Mouse (Mus musculus) midbrain, embryonic 15.5 days (tissue): ENCODE measurements around the gene Sf3a2. TPM values are rescaled to one million over a fixed set of nuclear protein-coding genes. Genes with fewer than 3 reads are reported as not detected.

Experiments
- ATAC-seq: fragments of 200-750 bp; cut with Nextera tagmentation; replicated peaks from 2 replicates; pipeline ENCODE4 v1.8.0; 2017; ENCODE audit warnings: moderate TSS enrichment
- H3K27ac ChIP-seq: fragments of 300-500 bp; sonication (generic); 2 replicates; pipeline ENCODE4 v1.5.1; 2015; ENCODE audit warnings: mild to moderate bottlenecking, inconsistent platforms
- H3K27me3 ChIP-seq: fragments of 300-500 bp; sonication (generic); replicated peaks from 2 replicates; pipeline ENCODE4 v1.6.1; 2015; ENCODE audit warnings: inconsistent platforms
- H3K36me3 ChIP-seq: fragments of 300-500 bp; sonication (generic); replicated peaks from 2 replicates; pipeline ENCODE4 v1.6.1; 2015; ENCODE audit warnings: inconsistent platforms
- H3K4me1 ChIP-seq: fragments of 300-500 bp; sonication (generic); 2 replicates; pipeline ENCODE4 v1.6.1; 2015; ENCODE audit warnings: inconsistent platforms
- H3K4me2 ChIP-seq: fragments of 300-500 bp; sonication (generic); 2 replicates; pipeline ENCODE4 v1.6.1; 2015; ENCODE audit warnings: inconsistent platforms, mild to moderate bottlenecking, moderate library complexity
- H3K4me3 ChIP-seq: fragments of 300-500 bp; sonication (generic); 2 replicates; pipeline ENCODE4 v1.5.1; 2015; ENCODE audit warnings: mild to moderate bottlenecking, inconsistent platforms
- H3K9ac ChIP-seq: fragments of 300-500 bp; sonication (generic); 2 replicates; pipeline ENCODE4 v1.6.1; 2015; ENCODE audit warnings: mild to moderate bottlenecking, inconsistent platforms
- H3K9me3 ChIP-seq: fragments of 300-500 bp; sonication (generic); 2 replicates; pipeline ENCODE4 v1.6.1; 2016; ENCODE audit warnings: inconsistent platforms
- WGBS: fragments of 180-500 bp; shearing (Covaris S2); methylation state at CpG from one replicate; pipeline ENCODE4 v1.1.7; 2015; ENCODE audit warnings: mixed read lengths; 5-methylcytosine and 5-hydroxymethylcytosine counted together
- microRNA counts: library from miRNA; unstranded; fragments of <30 nt; microRNA quantifications from one replicate; lab custom pipeline; 2016
- microRNA-seq: library from miRNA; unstranded; fragments of <30 nt; microRNA quantifications from one replicate; pipeline ENCODE4, GENCODE M21; 2016
- polyA plus RNA-seq: library from polyadenylated mRNA; unstranded; fragments of >200 nt; fragmentation: Nextera tagmentation; extraction: Ambion mirVana; gene quantifications from 2 replicates; pipeline ENCODE4 v1.2.1, GENCODE M21; 2015

Sf3a2 gene
- polyA plus RNA-seq, 1 experiment from 2014 or later: 62.6 TPM

DNA sequence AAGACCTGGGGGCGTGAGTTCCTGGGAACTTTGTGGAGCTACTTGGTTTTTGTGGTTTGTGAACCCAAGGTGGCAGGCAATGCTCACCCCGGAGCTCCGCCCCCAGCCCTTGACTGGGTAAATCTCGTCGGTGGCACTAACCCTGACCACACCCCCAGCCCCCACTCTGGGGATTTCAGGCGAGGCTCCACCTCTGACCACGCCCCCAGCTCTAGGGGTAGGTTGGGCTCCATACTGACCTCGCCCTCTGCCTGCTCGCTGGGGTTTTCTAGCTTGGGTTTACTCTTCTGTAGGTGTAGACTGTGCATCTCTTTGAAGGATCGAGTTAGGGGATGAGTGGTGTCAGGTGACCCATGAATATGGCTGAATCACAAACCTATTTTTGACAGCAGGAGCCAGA, 50.6 kb downstream of the Sf3a2 start:
- H3K4me1 ChIP-seq: peaks cover 10% of the 10 kb centered on the region
- no peak for ATAC-seq
- peaks cover 17% of the 10 kb centered on the region for H3K27me3 ChIP-seq
- no peak overlapping the region for H3K4me2 ChIP-seq
- H3K9ac ChIP-seq: no peak overlapping the region
- no peak overlapping the region for H3K27ac ChIP-seq
- H3K4me3 ChIP-seq: no peak overlapping the region
- peaks cover 12% of the 10 kb centered on the region for H3K36me3 ChIP-seq
- H3K9me3 ChIP-seq: no peaks in the 10 kb centered on the region
- 12% methylated on average over 10 of the region's 10 CpGs for WGBS

MicroRNA genes within 50 kb of the gene (microRNA counts, 519-probe panel; counts per million panel counts)
- microRNA mmu-miR-1982 (lab: Ali Mortazavi, UCI): not detected

Small RNA genes lying within 50 kb of the gene (microRNA-seq; reads per million reads assigned to microRNA genes)
- gene Mir1982: 2.8 reads per million, percentile 11 among the genes with 10 or more reads in this experiment

Other genes with a start within 250 kb of the Sf3a2 start
- gene Rexo1, start 236.6 kb upstream of the Sf3a2 start, polyA plus RNA-seq: 33.9 and 35.0 TPM in 2 replicates
- 6.0 and 6.3 TPM in 2 replicates for gene Klf16, start 220.9 kb upstream of the Sf3a2 start, polyA plus RNA-seq
- 126 and 152 TPM in 2 replicates for gene Abhd17a, start 207.9 kb upstream of the Sf3a2 start, polyA plus RNA-seq
- gene Scamp4, start 195.3 kb upstream of the Sf3a2 start, polyA plus RNA-seq: 65.0 and 66.2 TPM in 2 replicates
- gene Adat3, start 195.3 kb upstream of the Sf3a2 start, polyA plus RNA-seq: 6.0 and 6.9 TPM in 2 replicates
- gene Gm49322, start 192.2 kb upstream of the Sf3a2 start, polyA plus RNA-seq: 4.6 and 5.0 TPM in 2 replicates
- gene Csnk1g2, start 175.4 kb upstream of the Sf3a2 start, polyA plus RNA-seq: 107 and 123 TPM in 2 replicates
- gene Btbd2, start 141.1 kb upstream of the Sf3a2 start, polyA plus RNA-seq: 85.9 and 90.4 TPM in 2 replicates
- gene Mknk2, start 120.1 kb upstream of the Sf3a2 start, polyA plus RNA-seq: 61.5 and 66.6 TPM in 2 replicates
- 63.4 and 64.3 TPM in 2 replicates for gene Mob3a, start 96.2 kb upstream of the Sf3a2 start, polyA plus RNA-seq
- 42.9 and 50.9 TPM in 2 replicates for gene Izumo4, start 96.0 kb upstream of the Sf3a2 start, polyA plus RNA-seq
- 117 and 122 TPM in 2 replicates for gene Ap3d1, start 55.9 kb upstream of the Sf3a2 start, polyA plus RNA-seq
- 21.0 and 25.9 TPM in 2 replicates for gene Dot1l, start 43.0 kb upstream of the Sf3a2 start, polyA plus RNA-seq
- 130 and 147 TPM in 2 replicates for gene Plekhj1, start 428 bp downstream of the Sf3a2 start, polyA plus RNA-seq
- 0.10 TPM in 2 replicates for gene Amh, start 7.0 kb downstream of the Sf3a2 start, polyA plus RNA-seq
- gene Jsrp1, start 15.3 kb downstream of the Sf3a2 start, polyA plus RNA-seq: 0.59 and 1.0 TPM in 2 replicates
- 1,243 and 1,388 TPM in 2 replicates for gene Oaz1, start 28.5 kb downstream of the Sf3a2 start, polyA plus RNA-seq
- gene Lingo3, start 45.8 kb downstream of the Sf3a2 start, polyA plus RNA-seq: 10.4 and 11.7 TPM in 2 replicates
- 214 and 222 TPM in 2 replicates for gene Lsm7, start 57.0 kb downstream of the Sf3a2 start, polyA plus RNA-seq
- gene Sppl2b, start 57.1 kb downstream of the Sf3a2 start, polyA plus RNA-seq: 85.5 and 89.5 TPM in 2 replicates
- gene Tmprss9, start 73.7 kb downstream of the Sf3a2 start, polyA plus RNA-seq: 0.23 and 0.41 TPM in 2 replicates
- gene Timm13, start 102.8 kb downstream of the Sf3a2 start, polyA plus RNA-seq: 318 and 330 TPM in 2 replicates
- 46.9 and 48.9 TPM in 2 replicates for gene Lmnb2, start 120.0 kb downstream of the Sf3a2 start, polyA plus RNA-seq
- gene Gadd45b, start 131.9 kb downstream of the Sf3a2 start, polyA plus RNA-seq: 5.5 and 8.2 TPM in 2 replicates
- gene Gng7, start 216.7 kb downstream of the Sf3a2 start, polyA plus RNA-seq: 19.0 and 21.2 TPM in 2 replicates
- gene Diras1, start 227.5 kb downstream of the Sf3a2 start, polyA plus RNA-seq: 77.5 and 79.2 TPM in 2 replicates
- 57.2 and 58.0 TPM in 2 replicates for gene Slc39a3, start 239.2 kb downstream of the Sf3a2 start, polyA plus RNA-seq